Mouse (Mus musculus) forebrain, embryonic 11.5 days (tissue): ENCODE results near the gene Usp35. TPM values are rescaled to one million over a fixed set of nuclear protein-coding genes. Genes with fewer than 3 reads are reported as not detected.

ENCODE experiments used
- ATAC-seq: fragments of 200-750 bp; cut with Nextera tagmentation; replicated peaks from 2 replicates; pipeline ENCODE4 v1.8.0; 2017; ENCODE audit warnings: moderate TSS enrichment; ENCODE audit not compliant: low FRiP score
- DNase-seq: peaks from one replicate; pipeline ENCODE4 v3.0.0-alpha.2; 2017; ENCODE audit warnings: low spot score
- H3K27ac ChIP-seq: fragments of 300-500 bp; sonication (generic); 2 replicates; pipeline ENCODE4 v1.5.1; 2014; ENCODE audit warnings: low read depth, low read length
- H3K27me3 ChIP-seq: fragments of 300-500 bp; sonication (generic); 2 replicates; pipeline ENCODE4 v1.6.1; 2014; ENCODE audit warnings: mild to moderate bottlenecking, low read length, mixed read lengths; ENCODE audit not compliant: control insufficient read depth, insufficient read depth
- H3K36me3 ChIP-seq: fragments of 300-500 bp; sonication (generic); 2 replicates; pipeline ENCODE4 v1.6.1; 2014; ENCODE audit warnings: mild to moderate bottlenecking, low read length, moderate library complexity, mixed read lengths; ENCODE audit not compliant: control insufficient read depth, insufficient read depth
- H3K4me1 ChIP-seq: fragments of 300-500 bp; sonication (generic); replicated peaks from 2 replicates; pipeline ENCODE4 v1.6.1; 2014; ENCODE audit warnings: low read length, mixed read lengths; ENCODE audit not compliant: control insufficient read depth, insufficient read depth
- H3K4me2 ChIP-seq: fragments of 300-500 bp; sonication (generic); 2 replicates; pipeline ENCODE4 v1.6.1; 2014; ENCODE audit warnings: low read depth, mild to moderate bottlenecking, low read length, moderate library complexity, mixed read lengths; ENCODE audit not compliant: severe bottlenecking
- H3K4me3 ChIP-seq: fragments of 300-500 bp; sonication (generic); 2 replicates; pipeline ENCODE4 v1.5.1; 2014; ENCODE audit warnings: low read depth, low read length
- H3K9ac ChIP-seq: fragments of 300-500 bp; sonication (generic); 2 replicates; pipeline ENCODE4 v1.6.1; 2014; ENCODE audit warnings: low read length
- H3K9me3 ChIP-seq: fragments of 300-500 bp; sonication (generic); 2 replicates; pipeline ENCODE4 v1.6.1; 2016; ENCODE audit warnings: low read length, mixed read lengths; ENCODE audit not compliant: control insufficient read depth
- WGBS: fragments of 180-500 bp; shearing (Covaris S2); extraction: QIAGEN DNeasy Blood & Tissue Kit; methylation state at CpG from one replicate; pipeline ENCODE4 v1.1.7; 2014; 5-methylcytosine and 5-hydroxymethylcytosine counted together
- polyA plus RNA-seq: library from polyadenylated mRNA; unstranded; fragments of >200 nt; fragmentation: Nextera tagmentation; extraction: Ambion mirVana; gene quantifications from 2 replicates; pipeline ENCODE4 v1.2.1, GENCODE M21; 2014

The Usp35 gene
- polyA plus RNA-seq, 1 experiment from 2014 or later = 2.9 TPM

- Histone ChIP-seq H3K9me3 (no peaks in the 10 kb centered on the region), H3K4me1 (peaks cover 6% of the 10 kb centered on the region; the same call in 1 of the 2 replicates), H3K36me3 (no peaks in the 10 kb centered on the region), H3K9ac (no peak overlapping the region), H3K4me3 (no peak overlapping the region), H3K4me2 (no peak overlapping the region), H3K27ac (no peak overlapping the region), H3K27me3 (peaks cover 20% of the 10 kb centered on the region)
- ATAC-seq (no peak), DNase-seq (no peak)
- whole genome bisulfite sequencing = 93% methylated on average over 3 of the region's 3 CpGs
Observed at GRCm38 (mm10) chr7:97329676-97330075, 2.1 kb downstream of the Usp35 start.

- no peaks in the 10 kb centered on the region for H3K9me3 ChIP-seq
- WGBS = 79% methylated on average over 13 of the region's 13 CpGs
Observed at GRCm38 (mm10) chr7:97328891-97329588, 2.8 kb downstream of the Usp35 start.

GRCm38 (mm10) chr7:97327376-97327775, 4.4 kb downstream of the Usp35 start:
- no peaks in the 10 kb centered on the region for H3K9me3 ChIP-seq
- DNase-seq (no peak), ATAC-seq (no peak)
- H3K27me3 ChIP-seq = peaks cover 22% of the 10 kb centered on the region
- H3K36me3 ChIP-seq = no peaks in the 10 kb centered on the region
- H3K9ac ChIP-seq = no peak overlapping the region
- no peak overlapping the region for H3K4me3 ChIP-seq
- H3K4me1 ChIP-seq = peaks cover 3% of the 10 kb centered on the region; the same call in 1 of the 2 replicates
- no peak overlapping the region for H3K27ac ChIP-seq
- 90% methylated on average over 4 of the region's 4 CpGs for WGBS
- no peak overlapping the region for H3K4me2 ChIP-seq

More at GRCm38 (mm10) chr7:97328891-97329588, 2.8 kb downstream of the Usp35 start:
- peaks cover 22% of the 10 kb centered on the region for H3K27me3 ChIP-seq
- no peak overlapping the region; the same call in 1 of the 2 replicates for H3K9ac ChIP-seq
- DNase-seq (no peak), ATAC-seq (no peak)
- no peaks in the 10 kb centered on the region for H3K36me3 ChIP-seq
- H3K4me1 ChIP-seq = peaks cover 6% of the 10 kb centered on the region; the same call in 1 of the 2 replicates
- no peak overlapping the region for H3K4me3 ChIP-seq
- H3K4me2 ChIP-seq = no peak overlapping the region
- H3K27ac ChIP-seq = no peak overlapping the region

- Histone ChIP-seq H3K9ac (no peak overlapping the region), H3K4me1 (no peaks in the 10 kb centered on the region; the same call in 1 of the 2 replicates), H3K4me2 (peak overlapping the region; percentile 32; the same call in 1 of the 2 replicates), H3K27me3 (peaks cover 22% of the 10 kb centered on the region), H3K36me3 (no peaks in the 10 kb centered on the region), H3K9me3 (no peaks in the 10 kb centered on the region), H3K4me3 (peak overlapping the region; percentile 19), H3K27ac (no peak overlapping the region)
- ATAC-seq (0 out of 2 replicates have a peak, but pooled peaks have one; percentile 32), DNase-seq (peak; percentile 60)
- WGBS = 12% methylated on average over 85 of the region's 96 CpGs
Observed at GRCm38 (mm10) chr7:97325156-97325985, 6.4 kb downstream of the Usp35 start.

- no peaks in the 10 kb centered on the region for H3K9me3 ChIP-seq
- H3K4me3 ChIP-seq = no peak overlapping the region
- H3K4me1 ChIP-seq = no peaks in the 10 kb centered on the region; the same call in 1 of the 2 replicates
- H3K36me3 ChIP-seq = no peaks in the 10 kb centered on the region; the same call in 1 of the 2 replicates
- DNase-seq (no peak), ATAC-seq (no peak)
- H3K9ac ChIP-seq = no peak overlapping the region
- peaks cover 22% of the 10 kb centered on the region for H3K27me3 ChIP-seq
- H3K4me2 ChIP-seq = no peak overlapping the region
- H3K27ac ChIP-seq = no peak overlapping the region
- 90% methylated on average over 8 of the region's 8 CpGs for WGBS
Observed at GRCm38 (mm10) chr7:97324342-97324741, 7.5 kb downstream of the Usp35 start.

GRCm38 (mm10) chr7:97317706-97318105, 14.1 kb downstream of the Usp35 start:
- DNase-seq (no peak), ATAC-seq (no peak)
- H3K9ac ChIP-seq = no peak overlapping the region
- H3K4me1 ChIP-seq = no peaks in the 10 kb centered on the region
- 86% methylated on average over 3 of the region's 3 CpGs for WGBS
- H3K4me2 ChIP-seq = no peak overlapping the region
- no peaks in the 10 kb centered on the region for H3K27me3 ChIP-seq
- H3K9me3 ChIP-seq = no peaks in the 10 kb centered on the region
- H3K36me3 ChIP-seq = no peaks in the 10 kb centered on the region; the same call in 1 of the 2 replicates
- no peak overlapping the region for H3K27ac ChIP-seq
- no peak overlapping the region for H3K4me3 ChIP-seq

- DNase-seq (peak; percentile 23), ATAC-seq (no peak)
- 89% methylated on average over 6 of the region's 6 CpGs for WGBS
- Histone ChIP-seq H3K36me3 (no peaks in the 10 kb centered on the region; the same call in 1 of the 2 replicates), H3K27ac (no peak overlapping the region), H3K9me3 (no peaks in the 10 kb centered on the region), H3K4me2 (no peak overlapping the region), H3K4me1 (no peaks in the 10 kb centered on the region), H3K27me3 (no peaks in the 10 kb centered on the region), H3K9ac (no peak overlapping the region), H3K4me3 (no peak overlapping the region)
Observed at GRCm38 (mm10) chr7:97315656-97316055, 16.2 kb downstream of the Usp35 start.

GRCm38 (mm10) chr7:97314646-97315045, 17.2 kb downstream of the Usp35 start:
- Histone ChIP-seq H3K9me3 (no peaks in the 10 kb centered on the region), H3K4me2 (no peak overlapping the region), H3K4me1 (no peaks in the 10 kb centered on the region), H3K9ac (no peak overlapping the region), H3K27me3 (no peaks in the 10 kb centered on the region), H3K36me3 (no peaks in the 10 kb centered on the region; the same call in 1 of the 2 replicates), H3K4me3 (no peak overlapping the region), H3K27ac (no peak overlapping the region)
- DNase-seq (no peak), ATAC-seq (no peak)
- 84% methylated on average over 5 of the region's 5 CpGs for WGBS
